Mouse (Mus musculus) liver, adult 2 months (tissue): Measurements from ENCODE around the gene Fam102b. TPM values are rescaled to one million over a fixed set of nuclear protein-coding genes. Genes with fewer than 3 reads are reported as not detected.

Experiments
- DNase-seq: peaks from one replicate; pipeline ENCODE4 v3.0.0-alpha.2; 2011; ENCODE audit warnings: low read depth, low spot score; ENCODE audit errors: extremely low read depth
- H3K27ac ChIP-seq: fragments of 200-500 bp; replicated peaks from 2 replicates; pipeline ENCODE4 v1.5.1; 2012; ENCODE audit warnings: low read depth, mild to moderate bottlenecking, control low read depth, inconsistent platforms, low read length; ENCODE audit not compliant: insufficient read depth
- H3K27me3 ChIP-seq: fragments of 200-500 bp; 2 replicates; pipeline ENCODE4 v1.6.1; 2012; ENCODE audit warnings: mild to moderate bottlenecking, moderate library complexity, low read length, inconsistent platforms; ENCODE audit not compliant: control insufficient read depth, insufficient read depth
- H3K36me3 ChIP-seq: fragments of 200-500 bp; 2 replicates; pipeline ENCODE4 v1.6.1; 2012; ENCODE audit warnings: low read length, inconsistent platforms; ENCODE audit not compliant: control insufficient read depth, insufficient read depth
- H3K4me1 ChIP-seq: fragments of 200-500 bp; 2 replicates; pipeline ENCODE4 v1.6.1; 2011; ENCODE audit warnings: low read length; ENCODE audit not compliant: control insufficient read depth, insufficient read depth
- H3K4me3 ChIP-seq: fragments of 200-500 bp; 2 replicates; pipeline ENCODE4 v1.5.1; 2011; ENCODE audit warnings: low read depth, mild to moderate bottlenecking, control low read depth, low read length, moderate library complexity; ENCODE audit not compliant: insufficient read depth
- H3K79me2 ChIP-seq: fragments of 200-500 bp; 2 replicates; pipeline ENCODE4 v1.6.1; 2012; ENCODE audit warnings: inconsistent platforms, mild to moderate bottlenecking, low read length, moderate library complexity; ENCODE audit not compliant: control insufficient read depth, insufficient read depth
- H3K9ac ChIP-seq: fragments of 200-500 bp; 2 replicates; pipeline ENCODE4 v1.6.1; 2012; ENCODE audit warnings: low read depth, mild to moderate bottlenecking, control low read depth, inconsistent platforms, low read length
- CTCF ChIP-seq: fragments of 200-500 bp; IDR thresholded peaks from 2 replicates; pipeline ENCODE4 v1.5.1; 2011; ENCODE audit warnings: low read depth, low read length, control low read depth
- POLR2A ChIP-seq: fragments of 200-500 bp; IDR thresholded peaks from 2 replicates; pipeline ENCODE4 v1.6.1; 2011; ENCODE audit warnings: low read length, control low read depth; ENCODE audit not compliant: insufficient read depth; ENCODE audit errors: extremely low read depth
- WGBS: fragments of 180-500 bp; shearing (Covaris S2); methylation state at CpG from one replicate; pipeline ENCODE4 v1.1.7; 2018; 5-methylcytosine and 5-hydroxymethylcytosine counted together
- polyA plus RNA-seq: library from polyadenylated mRNA; depleted of rRNA; stranded (reverse); fragments of >200 nt; gene quantifications from 2 replicates; pipeline ENCODE4 v1.2.3, GENCODE M21; 2012
- total RNA-seq: library from RNA; depleted of rRNA; stranded (reverse); fragments of >200 nt; gene quantifications from 2 replicates; pipeline ENCODE4 v1.2.3, GENCODE M21; 2014

The Fam102b gene
- total and polyA plus RNA-seq, 2 experiments: 0.28 to 1.8 TPM

DNA sequence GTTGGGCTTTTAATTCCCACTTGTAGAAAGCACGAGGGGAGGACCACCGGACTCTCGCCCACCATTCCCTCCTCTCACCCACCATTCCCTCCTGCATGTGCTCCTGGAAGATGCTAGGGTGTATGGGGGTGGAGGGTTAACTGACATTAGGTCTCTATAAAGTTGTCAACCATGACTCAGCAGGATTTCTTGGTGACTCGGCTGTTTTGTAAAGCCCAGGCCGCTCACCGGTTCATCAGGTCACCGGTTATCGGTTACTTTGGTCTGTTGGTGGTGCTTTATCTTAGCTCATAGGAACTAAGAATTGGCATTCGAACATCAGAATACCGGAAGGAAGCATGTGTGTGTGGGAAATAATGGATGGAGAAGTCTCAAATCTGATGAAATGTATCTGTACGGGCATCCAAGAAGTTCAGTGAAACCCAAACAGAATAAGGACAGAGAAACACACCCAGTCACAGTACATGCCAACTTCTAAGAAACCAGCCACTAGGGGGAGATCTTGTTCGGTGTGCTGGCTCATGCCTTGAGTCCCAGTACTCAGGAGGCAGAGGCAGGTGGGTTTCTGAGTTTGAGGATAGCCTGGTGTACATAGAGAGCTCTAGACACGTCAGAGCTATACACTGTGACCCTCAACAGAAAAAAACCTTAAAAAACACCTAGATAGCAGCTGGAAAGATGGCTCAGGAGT, 49.9 kb downstream of the Fam102b start:
- no peak overlapping the region for H3K9ac ChIP-seq
- H3K4me3 ChIP-seq: no peak overlapping the region
- H3K4me1 ChIP-seq: no peaks in the 10 kb centered on the region
- H3K27ac ChIP-seq: no peak overlapping the region
- 89% methylated on average over 13 of the region's 13 CpGs for WGBS
- DNase-seq: peak; percentile 21
- no peaks in the 10 kb centered on the region for H3K79me2 ChIP-seq
- H3K36me3 ChIP-seq: no peaks in the 10 kb centered on the region
- peak; percentile 55 for TF ChIP-seq CTCF
- no peak for TF ChIP-seq POLR2A
- H3K27me3 ChIP-seq: no peaks in the 10 kb centered on the region

DNA sequence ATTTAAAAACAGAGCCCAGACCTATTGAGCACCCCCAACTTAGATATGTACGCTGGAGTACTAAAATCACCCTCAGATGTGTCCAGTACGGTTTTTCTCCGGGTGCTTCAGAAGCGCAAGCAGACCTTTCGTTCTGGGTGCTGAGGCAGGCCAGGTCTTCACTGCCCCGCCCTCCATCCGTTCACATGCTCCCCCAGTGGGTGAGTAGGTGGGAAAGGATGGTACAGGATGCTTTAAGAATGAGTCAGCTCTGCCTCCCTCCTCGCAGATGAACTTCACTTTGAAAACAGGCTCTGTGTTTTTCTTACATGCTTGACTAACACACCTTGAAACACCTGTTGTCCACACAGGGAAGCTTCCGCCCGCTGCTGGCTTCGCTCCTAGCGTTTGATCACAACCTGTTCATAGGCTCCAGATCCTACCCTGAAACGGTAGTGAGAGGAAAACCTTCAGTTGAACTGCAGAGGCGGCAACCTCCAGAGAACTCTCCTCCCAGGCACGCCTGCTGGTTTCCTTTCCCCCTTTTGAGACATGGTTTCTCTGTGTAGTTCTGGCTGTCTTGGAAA, 52.4 kb downstream of the Fam102b start:
- Histone ChIP-seq H3K4me3 (no peak overlapping the region), H3K27ac (no peak overlapping the region), H3K36me3 (no peaks in the 10 kb centered on the region), H3K27me3 (no peaks in the 10 kb centered on the region), H3K9ac (no peak overlapping the region), H3K79me2 (no peaks in the 10 kb centered on the region), H3K4me1 (no peaks in the 10 kb centered on the region)
- TF ChIP-seq CTCF: no peak
- TF ChIP-seq POLR2A: no peak
- 88% methylated on average over 15 of the region's 15 CpGs for WGBS
- no peak for DNase-seq

DNA sequence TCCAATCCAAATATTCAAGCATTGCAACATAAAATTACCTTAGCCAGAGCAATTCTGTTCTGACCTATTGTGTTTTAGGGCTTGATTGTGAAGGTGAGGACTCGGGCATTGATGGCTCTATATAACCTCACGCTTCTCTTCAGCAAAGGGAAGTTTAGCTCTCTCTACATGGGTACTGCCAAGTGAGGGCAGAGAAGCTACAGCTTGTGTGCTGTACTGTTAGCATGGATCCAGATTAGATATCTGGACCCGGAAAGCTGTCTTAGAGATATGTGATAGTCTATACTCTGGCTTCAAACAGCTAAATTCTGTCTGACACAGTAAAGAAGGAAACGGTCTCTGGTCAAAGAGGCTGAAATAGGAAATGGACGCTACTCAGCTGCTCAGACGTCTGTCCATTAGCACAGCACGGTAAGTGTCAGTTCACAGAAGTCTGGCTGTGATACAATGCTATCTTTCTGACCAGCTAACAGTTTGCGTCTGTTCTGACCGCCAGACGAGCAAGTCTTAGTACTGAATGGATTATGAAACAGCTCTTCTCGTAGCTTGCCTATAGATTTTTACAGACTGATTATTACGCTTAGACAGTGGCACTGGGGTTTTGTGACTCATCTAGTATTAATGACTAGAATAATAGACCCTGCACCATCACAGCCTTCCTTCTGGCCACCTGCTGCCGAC, 53.3 kb downstream of the Fam102b start:
- no peak overlapping the region for H3K27ac ChIP-seq
- WGBS: 84% methylated on average over 13 of the region's 13 CpGs

DNA sequence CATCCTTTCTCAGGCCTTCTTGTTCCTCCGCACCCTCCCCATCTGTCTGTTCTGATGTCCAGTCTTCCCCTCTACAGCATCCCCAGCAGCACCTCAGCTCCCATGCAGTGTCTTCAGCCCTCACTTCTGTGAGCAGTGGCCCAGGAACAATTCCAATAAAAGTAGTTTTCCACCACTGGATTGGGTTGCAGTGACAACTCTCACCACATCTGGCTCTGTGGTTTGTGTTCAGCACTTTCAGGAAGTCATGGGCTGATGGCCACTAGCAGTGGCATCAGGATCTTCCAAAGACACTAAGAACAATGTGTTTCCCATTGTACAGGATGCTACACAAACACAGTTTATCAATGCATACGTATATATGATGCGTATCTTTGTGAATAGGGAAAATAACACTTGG, 61.4 kb downstream of the Fam102b start:
- TF ChIP-seq POLR2A (no peak), CTCF (no peak)
- 93% methylated on average over 3 of the region's 3 CpGs for WGBS

More for the DNA sequence above, 53.3 kb downstream of the Fam102b start:
- no peak for DNase-seq
- no peaks in the 10 kb centered on the region for H3K36me3 ChIP-seq
- TF ChIP-seq CTCF (no peak), POLR2A (no peak)
- no peaks in the 10 kb centered on the region for H3K4me1 ChIP-seq
- H3K27me3 ChIP-seq: no peaks in the 10 kb centered on the region
- no peak overlapping the region for H3K4me3 ChIP-seq
- H3K79me2 ChIP-seq: no peaks in the 10 kb centered on the region
- H3K9ac ChIP-seq: no peak overlapping the region

DNA sequence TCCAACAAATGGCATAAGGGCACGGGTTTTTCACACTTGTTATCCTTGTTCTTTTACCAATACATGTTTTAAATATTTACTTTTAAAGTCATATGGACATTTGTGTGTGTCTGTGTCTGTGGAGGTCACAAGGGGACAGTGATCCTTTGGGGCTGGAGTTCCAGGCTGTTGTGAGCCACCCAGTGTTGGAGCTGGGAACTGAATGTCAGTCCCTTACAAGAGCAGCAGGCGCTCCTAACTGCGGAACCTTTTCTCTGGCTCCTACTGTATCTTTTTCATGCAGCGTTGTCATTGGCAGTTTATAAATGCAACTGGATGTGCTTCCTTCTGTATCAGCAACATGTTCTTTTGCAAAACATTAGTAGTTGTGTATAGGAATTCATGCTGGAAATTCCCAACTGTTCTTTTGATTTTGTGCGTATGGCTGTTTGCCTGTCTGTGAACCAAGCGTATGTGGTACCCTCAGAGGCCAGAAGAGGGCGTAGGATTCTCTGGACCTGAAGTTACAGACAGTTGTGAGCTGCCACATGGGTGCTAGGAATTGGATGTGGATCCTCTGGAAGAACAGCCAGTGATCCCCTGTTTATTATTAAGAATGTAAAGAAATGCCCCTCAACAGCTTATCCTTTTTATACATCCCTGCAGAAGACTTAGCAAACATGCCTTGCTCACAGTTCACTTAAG, 62.9 kb downstream of the Fam102b start:
- no peak for TF ChIP-seq POLR2A
- TF ChIP-seq CTCF: peak; percentile 20; the same call in 1 of the 2 replicates
- H3K27ac ChIP-seq: no peak overlapping the region
- 72% methylated on average over 7 of the region's 7 CpGs for WGBS
- H3K4me3 ChIP-seq: no peak overlapping the region
- H3K27me3 ChIP-seq: no peaks in the 10 kb centered on the region
- no peaks in the 10 kb centered on the region for H3K36me3 ChIP-seq
- no peaks in the 10 kb centered on the region for H3K79me2 ChIP-seq
- no peak overlapping the region for H3K9ac ChIP-seq
- no peaks in the 10 kb centered on the region for H3K4me1 ChIP-seq
- DNase-seq: peak; percentile 2

More for the DNA sequence above, 61.4 kb downstream of the Fam102b start:
- Histone ChIP-seq H3K9ac (no peak overlapping the region), H3K79me2 (no peaks in the 10 kb centered on the region), H3K36me3 (no peaks in the 10 kb centered on the region), H3K27me3 (no peaks in the 10 kb centered on the region), H3K27ac (no peak overlapping the region), H3K4me1 (no peaks in the 10 kb centered on the region), H3K4me3 (no peak overlapping the region)
- DNase-seq: no peak
